Mouse (Mus musculus) hindbrain, postnatal 0 days (tissue): ENCODE measurements around the gene Pigl. TPM values are rescaled to one million over a fixed set of nuclear protein-coding genes. Genes with fewer than 3 reads are reported as not detected.

ENCODE experiments used
- ATAC-seq: fragments of 200-750 bp; cut with Nextera tagmentation; 2 replicates; pipeline ENCODE4 v1.8.0; 2017; ENCODE audit warnings: mild to moderate bottlenecking, moderate TSS enrichment, moderate library complexity
- DNase-seq: peaks from one replicate; pipeline ENCODE4 v3.0.0-alpha.2; 2015; ENCODE audit warnings: low spot score
- H3K27ac ChIP-seq: fragments of 300-500 bp; sonication (generic); 2 replicates; pipeline ENCODE4 v1.5.1; 2014; ENCODE audit warnings: mild to moderate bottlenecking
- H3K27me3 ChIP-seq: fragments of 300-500 bp; sonication (generic); 2 replicates; pipeline ENCODE4 v1.6.1; 2014; ENCODE audit warnings: low read length, mixed read lengths; ENCODE audit not compliant: insufficient read depth
- H3K36me3 ChIP-seq: fragments of 300-500 bp; sonication (generic); 2 replicates; pipeline ENCODE4 v1.6.1; 2014; ENCODE audit warnings: low read length, mixed read lengths; ENCODE audit not compliant: insufficient read depth
- H3K4me1 ChIP-seq: fragments of 300-500 bp; sonication (generic); 2 replicates; pipeline ENCODE4 v1.6.1; 2014; ENCODE audit warnings: antibody characterized with exemption, low read length, mixed read lengths; ENCODE audit not compliant: insufficient read depth
- H3K4me2 ChIP-seq: fragments of 300-500 bp; sonication (generic); 2 replicates; pipeline ENCODE4 v1.6.1; 2014; ENCODE audit warnings: low read depth, mild to moderate bottlenecking, low read length, moderate library complexity, mixed read lengths
- H3K4me3 ChIP-seq: fragments of 300-500 bp; sonication (generic); 2 replicates; pipeline ENCODE4 v1.5.1; 2014; ENCODE audit warnings: low read length
- H3K9ac ChIP-seq: fragments of 300-500 bp; sonication (generic); replicated peaks from 2 replicates; pipeline ENCODE4 v1.6.1; 2014; ENCODE audit warnings: mild to moderate bottlenecking, low read length, moderate library complexity, mixed read lengths
- H3K9me3 ChIP-seq: fragments of 300-500 bp; sonication (generic); 2 replicates; pipeline ENCODE4 v1.6.1; 2016; ENCODE audit warnings: low read length, mixed read lengths
- CTCF ChIP-seq: IDR thresholded peaks from 2 replicates; pipeline ENCODE4 v1.5.1; 2016; ENCODE audit warnings: antibody characterized with exemption, control low read depth, low read depth
- WGBS: fragments of 180-500 bp; shearing (Covaris S2); extraction: QIAGEN DNeasy Blood & Tissue Kit; methylation state at CpG from one replicate; pipeline ENCODE4 v1.1.7; 2014; 5-methylcytosine and 5-hydroxymethylcytosine counted together
- polyA plus RNA-seq: library from polyadenylated mRNA; unstranded; fragments of >200 nt; fragmentation: Nextera tagmentation; extraction: Ambion mirVana; gene quantifications from 2 replicates; pipeline ENCODE4 v1.2.1, GENCODE M21; 2015
- total RNA-seq: library from RNA; depleted of rRNA; stranded (reverse); fragments of >200 nt; gene quantifications from 2 replicates; pipeline ENCODE4 v1.2.3, GENCODE M21; 2014

Gene Pigl
- total and polyA plus RNA-seq, 2 experiments from 2014 or later, result 6.7 to 6.9 TPM

DNA sequence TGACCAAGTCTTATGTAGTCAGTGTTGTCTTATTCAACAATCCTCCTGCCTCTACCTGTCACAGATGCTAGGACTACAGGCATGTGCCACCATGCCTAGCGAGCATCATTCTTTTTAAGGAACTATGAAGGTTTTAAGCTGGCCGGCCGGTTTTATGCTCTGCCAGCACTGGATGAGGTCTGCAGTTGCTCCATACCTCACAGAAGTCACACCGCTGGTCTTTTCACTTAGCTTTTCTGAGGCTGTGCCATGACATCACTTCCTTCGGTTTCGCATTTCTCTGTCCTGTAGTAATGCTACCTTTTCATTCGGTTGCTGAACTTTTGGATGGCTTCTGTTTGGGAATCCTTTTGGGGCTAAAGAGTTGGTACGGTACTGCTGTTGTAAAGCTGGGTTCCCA is 83.3 kb downstream of the Pigl start:
- Histone ChIP-seq H3K4me2 (no peak overlapping the region), H3K27ac (no peak overlapping the region), H3K4me1 (peaks cover 3% of the 10 kb centered on the region; the same call in 1 of the 2 replicates), H3K27me3 (no peaks in the 10 kb centered on the region), H3K4me3 (no peak overlapping the region), H3K9ac (no peak overlapping the region), H3K9me3 (no peaks in the 10 kb centered on the region), H3K36me3 (no peaks in the 10 kb centered on the region)
- TF ChIP-seq CTCF, result no peak
- DNase-seq (no peak), ATAC-seq (no peak)
- 87% methylated on average over 8 of the region's 8 CpGs for WGBS

GRCm38 (mm10) chr11:62543991-62544390 is 85.7 kb downstream of the Pigl start:
- Histone ChIP-seq H3K4me3 (no peak overlapping the region), H3K9ac (no peak overlapping the region), H3K9me3 (no peaks in the 10 kb centered on the region), H3K27me3 (no peaks in the 10 kb centered on the region), H3K4me2 (no peak overlapping the region), H3K4me1 (no peaks in the 10 kb centered on the region), H3K27ac (no peak overlapping the region), H3K36me3 (no peaks in the 10 kb centered on the region)
- DNase-seq, result no peak
- ATAC-seq, result no peak
- TF ChIP-seq CTCF, result no peak
- WGBS, result 86% methylated on average over 3 of the region's 3 CpGs

- TF ChIP-seq CTCF, result no peak
- ATAC-seq, result no peak
- peak overlapping the region; percentile 93 for H3K4me2 ChIP-seq
- peak overlapping the region; percentile 79 for H3K4me3 ChIP-seq
- H3K27me3 ChIP-seq, result no peaks in the 10 kb centered on the region
- peak; percentile 73 for DNase-seq
- H3K4me1 ChIP-seq, result peaks cover 14% of the 10 kb centered on the region
- H3K9me3 ChIP-seq, result no peaks in the 10 kb centered on the region
- H3K9ac ChIP-seq, result peak overlapping the region; percentile 95
- peak overlapping the region; percentile 100 for H3K27ac ChIP-seq
- H3K36me3 ChIP-seq, result peaks cover 5% of the 10 kb centered on the region; the same call in 1 of the 2 replicates
- WGBS, result 5% methylated on average over 5 of the region's 5 CpGs
Observed at GRCm38 (mm10) chr11:62549782-62550181, 91.5 kb downstream of the Pigl start.

DNA sequence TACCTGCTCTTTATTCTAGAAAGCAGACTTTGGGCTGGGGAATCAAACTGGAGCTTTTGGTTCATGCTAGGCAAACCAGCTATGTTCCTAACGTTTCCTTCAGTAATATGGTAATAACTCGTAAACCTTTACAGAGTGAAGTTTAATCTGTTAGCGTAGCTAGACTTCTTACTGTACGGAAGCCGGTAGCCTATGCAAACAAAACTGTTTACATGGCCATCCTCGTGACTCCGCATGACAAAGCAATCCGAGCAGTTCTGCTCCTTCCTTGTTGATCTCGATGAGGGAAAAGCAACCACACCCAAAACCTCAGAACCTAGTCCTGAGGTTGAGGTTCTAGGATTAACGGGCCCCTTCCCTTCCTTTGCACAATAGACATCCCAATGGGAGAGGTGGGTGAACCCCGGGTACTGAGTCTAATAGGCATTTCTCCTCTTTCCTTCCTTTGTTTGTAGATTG is 92.0 kb downstream of the Pigl start:
- Histone ChIP-seq H3K9me3 (no peaks in the 10 kb centered on the region), H3K9ac (peak overlapping the region; percentile 95), H3K4me1 (peaks cover 18% of the 10 kb centered on the region), H3K4me2 (peak overlapping the region; percentile 93), H3K36me3 (peaks cover 7% of the 10 kb centered on the region; the same call in 1 of the 2 replicates), H3K27me3 (no peaks in the 10 kb centered on the region), H3K27ac (peak overlapping the region; percentile 100), H3K4me3 (peak overlapping the region; percentile 79)
- ATAC-seq (peak; percentile 36), DNase-seq (peak; percentile 72)
- no peak for TF ChIP-seq CTCF
- WGBS, result under 1% methylated on average over 11 of the region's 11 CpGs

DNA sequence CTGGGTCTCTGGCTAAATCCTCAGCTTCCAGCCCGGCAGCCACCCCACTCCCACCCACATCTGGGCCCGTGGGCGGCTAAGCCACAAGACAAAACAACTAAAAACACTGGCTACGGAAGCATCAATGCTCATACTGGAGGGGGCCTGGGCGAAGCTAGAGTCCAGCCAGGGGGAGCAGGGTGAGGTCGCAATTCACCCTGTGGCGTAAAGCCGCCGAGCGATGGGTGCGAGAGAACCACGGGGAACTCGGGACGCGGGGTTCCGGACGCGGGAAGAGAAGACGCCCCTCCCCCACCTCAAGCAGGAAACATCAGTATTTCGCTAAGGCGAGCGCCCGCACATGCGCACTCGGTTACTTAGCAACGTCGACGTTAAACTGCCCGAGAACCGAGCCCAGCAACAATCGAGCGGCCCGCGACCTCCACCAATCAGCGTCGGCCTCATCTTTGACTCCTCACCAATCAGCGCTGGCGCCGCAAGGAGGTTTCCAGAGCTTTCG is 92.5 kb downstream of the Pigl start, which contains the start of gene Ubb:
TSS of gene Ubb (plus strand) at position 445 of the 499 bp plus-strand sequence.
- Histone ChIP-seq H3K36me3 (peaks cover 7% of the 10 kb centered on the region; the same call in 1 of the 2 replicates), H3K4me2 (peak within 1 kb of the TSS; percentile 93), H3K9me3 (no peaks in the 10 kb centered on the region), H3K9ac (peak within 1 kb of the TSS; percentile 95), H3K27ac (peak within 1 kb of the TSS; percentile 100), H3K4me1 (peaks cover 18% of the 10 kb centered on the region), H3K4me3 (peak within 1 kb of the TSS; percentile 79), H3K27me3 (no peaks in the 10 kb centered on the region)
- WGBS, result under 1% methylated on average over 40 of the region's 40 CpGs
- ATAC-seq (peak; percentile 97), DNase-seq (peak; percentile 100)
- TF ChIP-seq CTCF, result no peak

- under 1% methylated on average over 58 of the region's 58 CpGs for WGBS
- no peaks in the 10 kb centered on the region for H3K27me3 ChIP-seq
- peak overlapping the region; percentile 100 for H3K27ac ChIP-seq
- peak overlapping the region; percentile 93 for H3K4me2 ChIP-seq
- H3K9ac ChIP-seq, result peak overlapping the region; percentile 65
- no peaks in the 10 kb centered on the region for H3K9me3 ChIP-seq
- TF ChIP-seq CTCF, result no peak
- H3K4me3 ChIP-seq, result peak overlapping the region; percentile 79
- H3K4me1 ChIP-seq, result peaks cover 18% of the 10 kb centered on the region
- DNase-seq (peak; percentile 97), ATAC-seq (peak; percentile 90)
- H3K36me3 ChIP-seq, result peaks cover 7% of the 10 kb centered on the region; the same call in 1 of the 2 replicates
Observed at GRCm38 (mm10) chr11:62551226-62552119, 93.2 kb downstream of the Pigl start.
